Mouse (Mus musculus) spleen, postnatal 4 days (tissue): ENCODE measurements around the gene Borcs7.

Experiments used
- DNase-seq, 2 experiments: peaks; one replicate each; pipeline ENCODE4 v3.0.0; 2022; ENCODE audit warnings: low spot score in 2 of 2

Gene Borcs7

DNA sequence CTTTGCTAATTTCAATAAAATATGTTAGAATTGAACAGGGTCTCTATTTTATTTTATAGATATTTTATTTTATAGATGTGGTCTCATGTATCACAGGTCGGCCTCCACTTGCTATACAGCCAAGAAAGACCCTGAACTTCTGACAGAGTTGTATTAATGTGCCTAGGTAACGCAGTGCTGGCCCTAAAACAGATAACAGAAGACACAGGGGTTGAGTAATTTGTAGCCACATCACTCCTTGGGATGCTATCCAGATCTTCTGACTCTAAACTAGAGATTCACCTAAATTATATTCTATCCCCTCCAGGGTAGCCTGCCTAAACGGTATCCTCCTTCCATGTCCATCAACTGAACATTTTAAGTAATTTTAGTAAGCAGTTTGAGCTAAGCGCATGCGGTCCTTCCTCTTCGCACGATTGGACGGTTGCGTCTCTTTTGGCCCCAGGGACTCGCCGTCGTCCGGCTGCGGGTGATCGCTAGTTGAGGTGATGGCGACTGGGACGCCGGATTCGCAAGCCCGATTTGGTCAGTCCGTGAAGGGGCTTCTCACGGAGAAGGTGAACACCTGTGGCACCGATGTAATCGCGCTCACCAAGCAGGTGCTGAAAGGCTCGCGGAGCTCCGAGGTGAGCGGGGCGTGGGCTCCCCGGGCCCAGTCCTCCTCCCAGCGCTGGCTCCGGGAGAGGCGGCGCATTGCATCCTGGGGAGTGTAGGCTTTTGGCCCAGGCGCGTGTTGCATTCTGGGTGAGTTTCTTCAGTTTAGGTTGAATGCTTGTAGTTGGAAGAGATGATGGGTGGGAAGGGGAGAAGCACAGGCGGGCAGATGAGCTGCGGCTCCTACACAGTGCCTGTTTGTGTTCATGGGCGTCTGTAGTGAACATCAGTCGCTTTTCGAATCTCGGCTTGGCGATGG is at the start of gene Borcs7:
Gene Borcs7 (plus strand): TSS at position 447 of the 913 bp plus-strand sequence.
- DNase-seq: peak; percentile 83 to 92

DNA sequence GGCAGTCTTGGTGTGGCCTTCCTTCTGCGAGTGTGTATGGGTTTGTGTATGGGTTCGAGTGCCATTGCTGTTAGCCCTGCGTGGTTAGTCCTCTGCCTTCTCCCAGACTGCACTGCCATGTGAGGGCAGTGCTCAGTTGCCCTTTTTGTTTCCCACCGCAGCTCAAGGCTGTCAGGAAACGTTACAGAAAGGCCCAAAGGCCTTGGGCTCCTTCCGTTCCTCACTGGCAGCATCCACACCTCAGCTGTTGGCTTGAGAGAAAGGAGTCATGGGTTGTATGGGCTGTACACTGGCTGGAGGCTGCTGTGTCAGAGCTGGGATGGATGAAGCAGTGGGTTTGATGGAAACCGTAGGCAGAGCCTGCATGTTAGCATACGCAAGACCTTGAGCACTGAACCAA is 48.9 kb upstream of the Borcs7 start:
- DNase-seq: no peak

DNA sequence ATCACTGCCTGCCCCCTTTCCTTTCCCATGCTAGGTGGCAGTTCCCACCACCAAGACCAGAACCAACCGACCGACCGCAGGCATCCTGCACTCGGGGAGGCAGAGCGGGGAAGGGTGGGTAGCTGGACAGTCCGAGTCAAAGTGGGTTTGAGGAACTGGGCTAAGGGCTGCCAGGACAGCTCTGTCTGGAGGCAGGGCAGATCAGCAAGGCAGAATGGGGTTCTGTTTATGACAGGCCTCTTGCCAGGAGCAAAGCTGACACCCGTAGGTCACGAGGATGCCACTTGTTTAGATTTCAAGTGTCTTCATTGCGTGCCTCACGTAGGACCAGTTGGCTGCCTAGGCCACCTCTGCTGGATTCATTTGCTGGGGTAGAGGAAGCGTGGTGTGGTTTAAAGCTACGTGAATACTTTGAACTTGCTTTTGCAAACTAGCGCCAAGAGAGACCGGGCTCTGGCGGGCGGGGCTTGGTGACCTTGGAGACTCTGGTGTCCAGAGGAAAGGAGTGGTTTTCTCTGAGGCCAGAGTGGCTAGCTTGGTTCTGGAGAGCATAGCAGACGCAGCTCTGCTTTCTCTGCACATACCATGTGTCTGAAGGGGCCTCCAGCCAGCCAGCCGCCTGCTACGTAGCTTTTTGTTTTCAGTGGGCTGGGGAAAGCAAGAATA is 48.2 kb upstream of the Borcs7 start:
- no peak for DNase-seq

DNA sequence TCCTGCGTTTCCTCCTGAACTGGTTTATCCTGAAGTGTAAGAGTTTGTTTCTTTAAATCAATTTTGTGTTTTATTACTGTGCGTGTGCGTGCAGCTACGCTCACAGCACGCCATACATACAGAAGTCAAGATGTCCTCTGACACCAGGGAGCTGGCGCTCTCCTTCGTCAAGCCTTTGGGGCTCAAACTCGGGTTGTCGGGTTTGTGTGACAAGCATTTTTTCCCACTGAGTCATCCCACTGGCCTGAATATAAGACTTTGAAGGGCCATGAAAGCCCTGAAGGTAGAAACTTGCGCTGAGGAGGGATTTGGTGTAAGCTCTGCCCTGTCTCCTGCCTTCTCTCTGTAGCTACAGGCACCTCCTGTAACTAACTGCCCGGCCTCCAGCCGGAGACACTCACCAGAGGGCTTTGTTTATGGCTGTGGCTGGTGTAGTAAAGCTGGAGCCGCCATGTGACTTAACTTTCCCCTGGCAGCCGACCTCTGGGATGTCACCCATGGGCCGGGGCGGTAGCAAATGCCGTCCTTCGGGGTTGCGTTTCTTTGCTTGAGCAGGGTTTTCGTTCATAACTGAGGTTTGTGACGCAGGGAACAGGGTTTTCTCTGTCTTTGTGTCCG is 47.5 kb upstream of the Borcs7 start:
- DNase-seq: no peak

DNA sequence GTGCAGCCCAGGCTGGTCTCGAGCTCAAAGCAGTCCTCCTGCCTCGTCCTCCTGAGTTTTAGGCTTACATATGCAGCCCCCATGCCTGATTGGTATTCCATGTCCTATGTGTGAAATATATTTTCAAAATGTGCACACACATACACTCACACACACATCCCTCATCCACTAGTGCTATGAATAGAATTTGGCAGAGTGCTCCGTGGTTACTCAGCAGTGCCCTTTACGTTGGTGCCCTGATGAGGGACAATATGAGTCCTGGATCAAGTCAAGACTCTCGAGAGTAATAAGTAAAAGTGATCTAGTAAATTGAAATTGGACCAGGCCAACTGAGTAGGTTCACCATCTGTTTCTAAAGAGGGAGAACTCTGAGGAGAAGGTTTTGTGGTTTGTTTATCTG is 46.5 kb upstream of the Borcs7 start:
- DNase-seq: no peak

DNA sequence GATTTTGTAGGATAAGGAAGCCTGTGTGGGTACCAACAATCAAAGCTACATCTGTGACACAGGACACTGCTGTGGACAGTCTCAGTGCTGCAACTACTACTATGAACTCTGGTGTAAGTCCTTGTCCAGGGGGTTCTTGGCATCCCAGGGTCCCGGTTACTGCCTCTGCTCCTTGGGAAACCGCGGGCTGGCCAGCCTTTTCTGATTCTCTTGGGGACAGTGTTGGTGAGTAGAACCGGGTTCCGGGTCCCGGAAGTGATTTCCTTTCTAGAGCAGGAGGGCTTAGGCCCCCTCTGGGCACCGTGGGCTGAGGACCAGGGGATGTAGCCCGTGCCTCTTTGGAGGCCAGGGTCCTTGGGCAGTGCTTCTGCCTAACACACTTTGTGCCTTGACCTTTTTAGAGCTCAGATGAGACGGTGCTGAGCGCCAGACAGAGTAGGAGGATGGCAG is 45.3 kb upstream of the Borcs7 start:
- no peak for DNase-seq

DNA sequence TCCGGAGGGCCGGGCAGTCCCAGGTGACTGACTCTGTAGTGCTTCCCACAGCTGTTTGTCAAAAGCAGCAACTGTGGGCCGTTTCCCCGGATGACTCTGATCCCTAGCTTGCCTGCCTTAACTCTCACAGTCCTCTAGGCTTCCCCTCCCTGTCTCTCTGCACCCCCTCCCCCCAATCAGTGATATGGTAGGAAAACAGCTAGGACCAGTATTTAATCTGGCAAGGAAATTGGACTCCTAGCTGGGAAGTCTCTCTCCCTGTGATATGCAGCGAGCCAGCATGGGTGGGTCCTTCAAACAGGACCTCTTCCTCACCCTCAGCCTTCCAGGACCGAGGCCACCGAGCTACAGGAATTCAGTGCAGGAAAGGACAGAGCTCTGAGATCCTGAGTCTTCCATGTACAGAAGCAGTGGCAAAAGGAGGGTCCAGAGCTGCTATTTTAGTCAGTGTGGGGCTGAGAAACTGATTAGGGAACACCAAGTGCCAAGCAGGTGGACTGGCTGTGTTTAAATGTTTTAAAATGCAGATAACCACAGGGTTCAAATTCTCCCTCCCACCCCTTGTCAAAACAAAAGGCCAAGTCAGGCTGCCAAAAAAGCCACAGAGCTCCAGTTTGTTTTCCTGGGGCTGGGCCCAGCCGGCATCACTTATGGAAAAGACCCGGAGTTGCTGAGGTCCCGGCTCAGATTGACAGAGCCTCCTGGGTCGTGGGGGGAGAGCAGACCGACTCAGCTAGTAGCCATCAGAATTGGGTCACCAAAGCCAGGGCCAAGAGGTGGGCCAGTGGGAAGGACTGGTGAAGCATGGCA is 44.7 kb upstream of the Borcs7 start:
- DNase-seq: no peak

DNA sequence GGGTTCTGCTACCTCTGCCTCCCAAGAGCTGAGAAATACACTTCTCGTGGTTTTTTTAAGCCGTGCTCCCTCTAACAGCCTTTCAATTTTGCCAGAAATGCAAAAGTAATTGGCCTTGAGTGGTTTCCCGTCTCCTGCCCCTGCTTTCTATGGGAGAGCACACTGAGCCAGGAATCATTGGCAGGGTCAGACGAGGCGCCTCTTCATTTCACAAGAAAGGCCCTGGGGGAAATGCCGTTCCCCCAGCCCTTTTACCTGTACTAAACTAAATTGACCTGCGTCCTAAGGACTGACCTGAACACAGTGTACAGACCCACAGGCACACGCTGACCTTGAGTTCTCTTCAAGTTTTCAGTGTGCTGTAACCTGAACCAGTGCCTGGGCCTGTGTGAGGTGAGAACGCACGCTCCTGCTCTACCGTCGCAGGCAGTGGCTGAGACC is 43.6 kb upstream of the Borcs7 start:
- DNase-seq: no peak

DNA sequence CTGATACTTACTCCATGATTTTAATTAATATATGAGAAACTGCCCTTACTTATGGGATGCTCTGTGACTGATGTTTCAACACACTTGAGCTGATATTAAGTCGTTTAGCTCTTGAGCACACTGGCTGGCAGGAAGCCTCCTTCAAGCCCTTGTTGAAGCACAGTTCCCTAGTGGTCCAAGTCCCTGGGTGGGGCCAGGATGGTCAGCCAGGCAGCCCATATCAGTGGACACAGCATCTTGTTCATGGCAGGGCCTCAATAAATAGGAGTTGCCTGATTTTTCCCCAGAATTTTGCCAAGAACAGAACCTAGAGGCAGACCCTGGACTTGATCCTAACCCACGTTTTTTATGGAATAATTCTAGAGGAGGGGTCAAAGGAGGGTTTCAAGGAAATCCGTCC is 42.5 kb upstream of the Borcs7 start:
- no peak for DNase-seq

DNA sequence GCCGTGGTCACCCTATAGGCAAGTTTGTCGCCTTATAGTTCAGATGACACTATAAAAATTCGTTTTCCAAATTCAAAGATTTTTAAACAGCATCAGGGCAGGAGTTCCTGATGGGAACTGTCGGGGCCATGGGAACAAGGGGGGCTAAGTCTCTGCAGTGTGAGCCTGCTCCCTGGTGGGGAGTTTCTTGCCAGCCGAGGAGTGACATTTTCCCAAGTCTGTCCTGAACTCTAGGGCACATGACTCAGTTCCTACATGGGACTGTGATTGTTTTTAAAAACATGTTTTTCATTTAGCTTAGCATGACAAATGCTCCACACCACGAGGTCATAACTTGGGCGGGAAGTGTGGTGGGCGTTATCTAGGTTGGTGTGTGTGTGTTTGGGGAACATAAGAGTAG is 41.9 kb upstream of the Borcs7 start:
- no peak for DNase-seq

DNA sequence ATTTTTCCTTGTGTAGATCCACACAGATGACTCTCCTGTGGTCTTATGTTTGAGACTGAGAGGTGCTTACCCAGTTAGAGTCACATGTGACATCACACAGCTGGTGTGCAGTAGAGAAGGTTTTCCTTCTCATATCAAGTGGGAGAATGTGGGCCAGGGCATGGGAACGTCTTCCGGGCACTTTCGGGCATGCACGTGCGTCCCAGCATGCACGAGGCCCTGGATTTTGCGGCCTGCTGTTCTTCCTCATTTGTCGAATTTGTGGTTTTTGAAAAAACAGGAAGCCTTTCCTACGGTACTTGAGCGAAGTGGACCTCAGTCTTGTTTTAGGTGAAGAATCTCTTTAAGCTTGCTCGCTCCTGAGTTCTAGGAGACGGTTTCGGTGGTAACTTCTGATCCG is 41.1 kb upstream of the Borcs7 start:
- no peak for DNase-seq

DNA sequence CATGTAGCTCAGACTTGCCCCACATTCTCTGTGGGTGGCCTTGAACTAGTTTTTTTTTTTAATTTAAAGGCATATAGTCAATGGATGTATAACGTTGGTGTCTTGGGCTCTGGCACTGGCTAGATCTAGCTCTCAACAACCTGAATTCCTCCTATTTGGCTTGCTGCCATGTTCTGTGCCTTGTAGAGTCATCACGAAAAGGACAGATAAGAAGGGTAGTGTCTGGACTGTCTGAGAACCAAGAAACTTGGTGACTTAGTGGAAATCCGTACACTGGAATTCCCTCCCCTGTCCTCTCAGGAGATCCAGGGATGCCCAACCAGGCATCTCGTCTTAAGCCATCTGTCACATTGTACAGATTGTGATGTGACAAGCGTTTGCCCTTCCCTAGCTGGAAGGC is 36.5 kb upstream of the Borcs7 start:
- DNase-seq: no peak

DNA sequence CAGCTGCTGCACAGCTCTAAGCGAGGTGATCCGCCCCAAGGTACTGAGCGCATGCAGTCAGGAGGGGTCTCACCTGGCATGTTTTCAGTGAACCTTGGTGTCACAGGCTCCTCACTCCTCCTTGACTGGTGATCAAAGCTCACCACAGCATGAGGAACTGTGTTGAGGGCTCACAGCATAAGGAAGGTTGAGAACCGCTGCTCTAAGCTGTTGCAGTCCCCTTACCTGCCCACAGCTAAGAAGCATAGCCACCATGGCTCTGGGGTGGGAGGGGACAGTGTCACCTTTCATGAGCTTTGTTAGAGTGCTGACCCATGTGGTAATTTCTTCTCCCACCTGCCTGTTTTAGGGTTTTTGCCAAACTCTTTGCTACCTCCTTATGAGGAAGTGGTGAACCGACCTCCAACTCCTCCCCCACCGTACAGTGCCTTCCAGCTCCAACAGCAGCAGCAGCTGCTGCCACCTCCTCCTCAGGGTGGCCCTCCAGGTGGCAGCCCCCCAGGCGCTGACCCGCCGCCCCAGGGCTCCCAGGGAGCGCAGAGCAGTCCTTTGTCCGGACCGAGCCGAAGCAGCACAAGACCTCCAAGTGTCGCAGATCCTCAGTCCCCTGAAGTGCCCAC is 36.0 kb upstream of the Borcs7 start:
- no peak for DNase-seq

DNA sequence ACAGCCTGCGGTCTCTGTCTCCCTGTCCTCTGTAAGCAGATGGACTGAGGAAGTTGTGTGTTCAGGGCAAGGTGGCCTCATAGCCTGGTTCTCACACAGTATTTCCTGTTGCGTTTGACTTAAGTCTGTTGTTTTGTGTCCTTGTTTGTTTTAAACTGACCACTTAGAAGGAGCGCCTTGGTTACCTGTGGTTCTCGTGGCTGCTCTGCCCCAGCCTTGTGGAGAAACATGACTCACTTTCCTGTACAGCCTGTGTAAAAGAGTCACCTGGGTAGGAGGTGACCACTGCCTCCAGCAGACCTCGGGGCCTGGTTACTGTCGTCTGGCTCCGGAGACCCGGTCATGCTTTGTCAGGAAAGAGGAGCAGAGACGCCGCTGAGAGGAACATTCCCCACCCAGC is 34.1 kb upstream of the Borcs7 start:
- DNase-seq: no peak

DNA sequence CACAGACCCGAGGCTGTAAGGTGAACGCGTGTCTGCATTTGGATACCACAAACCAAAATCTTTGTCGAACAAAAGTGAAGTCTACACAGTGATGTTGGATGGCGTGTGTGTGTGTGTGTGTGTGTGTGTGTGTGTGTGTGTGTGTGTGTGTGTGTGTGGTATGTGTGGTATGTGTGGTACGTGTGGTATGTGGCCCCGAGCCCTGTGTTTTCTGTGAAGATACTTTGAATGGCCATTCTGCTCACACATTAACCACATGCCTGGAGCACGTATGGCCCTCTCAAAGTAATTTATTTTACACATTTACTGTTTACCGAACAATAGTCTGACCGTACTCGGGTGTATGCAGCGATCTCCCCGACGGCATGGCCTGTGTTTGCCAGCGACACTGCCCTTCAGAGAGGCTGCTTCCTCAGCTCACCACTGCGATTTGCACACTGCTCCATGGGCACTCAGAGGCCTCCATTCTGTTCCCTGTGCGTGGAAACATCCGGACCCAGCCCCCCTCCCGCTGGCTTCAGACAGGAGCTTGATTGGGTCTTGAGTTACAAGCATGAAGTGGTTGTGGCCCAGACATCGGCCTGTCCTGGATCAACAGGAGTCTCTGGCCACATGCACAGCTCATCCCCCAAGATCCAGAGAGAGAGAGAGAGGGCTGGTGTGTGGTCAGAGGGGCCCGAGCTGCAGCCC is 33.4 kb upstream of the Borcs7 start:
- no peak for DNase-seq

DNA sequence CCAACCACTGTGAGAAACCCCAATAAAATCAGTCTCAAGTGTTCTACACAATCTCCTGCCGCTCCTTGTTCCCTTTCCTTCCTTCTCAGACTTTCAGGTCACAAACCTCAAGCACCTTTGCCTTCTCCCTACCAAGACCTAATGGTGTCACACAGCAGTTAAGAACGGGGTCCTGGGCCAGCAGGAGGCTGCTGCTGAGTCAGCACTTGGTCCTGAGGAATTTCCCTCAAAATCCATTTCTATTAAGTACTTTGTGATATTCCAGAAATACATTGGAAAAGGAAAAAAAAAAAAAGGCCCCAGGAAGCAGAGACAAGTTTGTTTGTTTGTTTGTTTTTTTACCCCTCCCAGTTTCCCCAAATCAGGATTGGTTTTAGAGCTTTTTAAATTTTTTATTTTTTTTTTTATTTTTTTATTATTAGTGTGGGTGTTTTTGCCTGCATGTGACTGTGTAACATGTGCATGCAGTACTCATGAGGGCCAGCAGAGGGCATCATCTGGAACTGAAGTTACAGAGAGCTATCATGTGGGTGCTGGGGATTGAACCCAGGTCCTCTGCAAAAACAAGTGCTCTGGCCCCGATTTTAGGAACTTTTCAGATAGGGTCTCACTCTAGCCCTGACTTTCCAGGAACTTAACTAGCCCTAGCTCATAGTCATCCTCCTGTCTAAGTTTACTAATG is 32.2 kb upstream of the Borcs7 start:
- peak in 1 of 2 experiments; percentile 40 for DNase-seq

DNA sequence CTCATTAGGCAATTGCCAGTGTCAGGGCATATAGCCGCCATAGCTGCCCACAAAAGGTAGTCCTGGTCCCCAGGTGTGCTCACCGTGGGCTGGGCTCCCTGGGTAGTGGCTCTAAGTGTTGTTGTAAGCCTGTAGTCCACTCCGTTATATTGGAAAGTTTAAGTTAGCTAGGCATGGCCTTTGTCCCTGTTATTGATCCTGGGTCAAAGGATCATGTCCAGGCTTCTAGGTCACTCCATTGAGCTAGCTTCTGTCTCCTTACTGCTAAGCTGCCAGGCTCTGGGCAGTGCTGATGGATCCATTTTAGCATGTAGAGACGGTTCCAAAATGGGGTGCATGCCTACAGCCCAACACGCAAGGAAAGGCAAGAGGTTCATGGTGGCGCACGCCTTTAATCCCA is 31.4 kb upstream of the Borcs7 start:
- DNase-seq: no peak

DNA sequence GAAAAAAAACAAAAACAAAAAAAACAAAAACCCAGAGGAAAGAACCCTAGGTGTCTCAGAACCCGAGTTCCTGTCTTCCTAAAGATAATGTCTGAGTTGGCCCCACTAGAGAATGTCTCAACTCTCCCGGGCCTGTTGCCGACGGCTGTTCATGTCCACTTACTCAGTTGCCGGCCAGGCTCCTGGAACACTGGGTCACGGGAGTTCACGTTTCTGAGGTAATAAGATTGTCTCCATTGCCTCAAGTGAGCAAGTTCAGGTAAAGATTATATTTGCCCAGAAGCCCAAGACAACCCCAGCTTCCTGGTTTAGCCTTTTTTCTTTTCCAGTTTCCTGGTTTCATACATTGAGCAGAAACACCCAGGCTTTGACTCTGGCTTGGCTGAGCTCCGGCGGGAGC is 30.9 kb upstream of the Borcs7 start:
- no peak for DNase-seq

DNA sequence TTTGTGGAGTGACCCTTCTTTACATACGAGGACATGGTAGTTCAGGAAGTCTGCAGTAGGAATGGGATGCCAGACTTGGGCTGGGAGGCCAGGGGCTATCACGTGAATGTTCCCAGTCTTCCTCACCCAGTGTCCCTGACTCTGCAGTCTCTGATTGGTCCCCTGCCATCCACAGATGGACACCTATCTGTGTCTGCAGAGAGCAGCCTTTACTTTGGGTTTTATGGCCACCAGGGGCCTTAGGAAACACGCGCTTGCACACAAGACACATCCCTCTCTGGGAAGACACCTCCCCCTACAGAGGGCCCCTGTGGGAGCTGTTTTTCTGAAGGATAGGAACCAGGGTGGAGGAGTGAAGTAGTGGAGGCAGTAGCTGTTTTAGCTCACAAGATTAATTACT is 28.2 kb upstream of the Borcs7 start:
- DNase-seq: no peak

DNA sequence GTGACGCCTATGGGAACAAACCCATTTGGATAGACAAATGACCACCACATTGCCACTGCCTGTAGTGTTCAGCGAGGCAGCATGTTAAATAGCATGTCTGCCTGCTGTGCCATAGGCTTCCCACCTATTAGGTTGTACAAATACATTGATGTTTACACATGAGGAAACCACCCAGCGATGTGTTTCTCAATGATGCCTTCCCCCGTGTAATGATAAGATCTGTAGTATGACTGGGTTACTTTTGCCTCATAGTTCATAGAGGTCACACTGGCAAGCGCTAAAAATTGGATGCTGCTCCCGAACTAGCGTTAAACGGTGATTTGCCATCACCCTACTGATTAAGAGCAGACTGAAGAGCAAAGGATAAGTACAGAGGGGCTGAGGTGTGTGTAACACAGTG is 27.5 kb upstream of the Borcs7 start:
- DNase-seq: no peak
